Mouse (Mus musculus) heart, embryonic 16.5 days (tissue): Measurements from ENCODE around the gene Nfib. TPM values are rescaled to one million over a fixed set of nuclear protein-coding genes. Genes with fewer than 3 reads are reported as not detected.

Experiments used
- ATAC-seq: fragments of 200-750 bp; cut with Nextera tagmentation; replicated peaks from 2 replicates; pipeline ENCODE4 v1.8.0; 2017; ENCODE audit warnings: moderate number of reproducible peaks; ENCODE audit not compliant: insufficient read depth, low FRiP score; ENCODE audit errors: extremely low read depth
- H3K27ac ChIP-seq: fragments of 300-500 bp; sonication (generic); 2 replicates; pipeline ENCODE4 v1.5.1; 2014; ENCODE audit warnings: mild to moderate bottlenecking, low read length, control low read depth, moderate library complexity
- H3K27me3 ChIP-seq: fragments of 300-500 bp; sonication (generic); 2 replicates; pipeline ENCODE4 v1.6.1; 2014; ENCODE audit warnings: low read length, mixed read lengths; ENCODE audit not compliant: control insufficient read depth, insufficient read depth
- H3K36me3 ChIP-seq: fragments of 300-500 bp; sonication (generic); 2 replicates; pipeline ENCODE4 v1.6.1; 2014; ENCODE audit not compliant: control insufficient read depth, insufficient read depth
- H3K4me1 ChIP-seq: fragments of 300-500 bp; sonication (generic); 2 replicates; pipeline ENCODE4 v1.6.1; 2014; ENCODE audit warnings: low read length, mixed read lengths; ENCODE audit not compliant: control insufficient read depth, insufficient read depth
- H3K4me2 ChIP-seq: fragments of 300-500 bp; sonication (generic); 2 replicates; pipeline ENCODE4 v1.6.1; 2014; ENCODE audit warnings: low read depth, mild to moderate bottlenecking, control low read depth, low read length
- H3K4me3 ChIP-seq: fragments of 300-500 bp; sonication (generic); 2 replicates; pipeline ENCODE4 v1.5.1; 2014; ENCODE audit warnings: mild to moderate bottlenecking, control low read depth, low read length
- H3K9ac ChIP-seq: fragments of 300-500 bp; sonication (generic); 2 replicates; pipeline ENCODE4 v1.6.1; 2014; ENCODE audit warnings: low read length, control low read depth
- H3K9me3 ChIP-seq: fragments of 300-500 bp; sonication (generic); replicated peaks from 2 replicates; pipeline ENCODE4 v1.6.1; 2016; ENCODE audit warnings: low read length; ENCODE audit not compliant: control insufficient read depth
- WGBS: fragments of 180-500 bp; shearing (Covaris S2); extraction: QIAGEN DNeasy Blood & Tissue Kit; methylation state at CpG from one replicate; pipeline ENCODE4 v1.1.7; 2014; 5-methylcytosine and 5-hydroxymethylcytosine counted together
- polyA plus RNA-seq: library from polyadenylated mRNA; unstranded; fragments of >200 nt; fragmentation: Nextera tagmentation; extraction: Ambion mirVana; gene quantifications from 2 replicates; pipeline ENCODE4 v1.2.1, GENCODE M21; 2015

Gene Nfib
- polyA plus RNA-seq, 1 experiment from 2014 or later, result 56.7 TPM

GRCm38 (mm10) chr4:82528978-82529377, 176.6 kb downstream of the Nfib start:
- H3K27me3 ChIP-seq, result no peaks in the 10 kb centered on the region
- no peak overlapping the region for H3K4me3 ChIP-seq
- no peak overlapping the region for H3K27ac ChIP-seq
- H3K36me3 ChIP-seq, result no peaks in the 10 kb centered on the region
- H3K9ac ChIP-seq, result no peak overlapping the region
- H3K4me2 ChIP-seq, result no peak overlapping the region
- H3K4me1 ChIP-seq, result peaks cover 35% of the 10 kb centered on the region
- no peak for ATAC-seq
- no peaks in the 10 kb centered on the region for H3K9me3 ChIP-seq
- WGBS, result 82% methylated on average over 2 of the region's 2 CpGs

- ATAC-seq, result no peak
Measured at GRCm38 (mm10) chr4:82519935-82520334, 185.6 kb downstream of the Nfib start.

GRCm38 (mm10) chr4:82518132-82518531, 187.4 kb downstream of the Nfib start:
- H3K9me3 ChIP-seq, result no peaks in the 10 kb centered on the region
- no peak overlapping the region for H3K27ac ChIP-seq
- no peak overlapping the region for H3K4me3 ChIP-seq
- no peaks in the 10 kb centered on the region for H3K27me3 ChIP-seq
- H3K4me2 ChIP-seq, result no peak overlapping the region
- 90% methylated on average over 1 of the region's 1 CpGs for WGBS
- no peak overlapping the region for H3K9ac ChIP-seq
- H3K36me3 ChIP-seq, result peaks cover 2% of the 10 kb centered on the region; the same call in 1 of the 2 replicates
- no peak for ATAC-seq
- peaks cover 9% of the 10 kb centered on the region for H3K4me1 ChIP-seq

More at GRCm38 (mm10) chr4:82519935-82520334, 185.6 kb downstream of the Nfib start:
- no peaks in the 10 kb centered on the region for H3K9me3 ChIP-seq
- WGBS, result 93% methylated on average over 4 of the region's 4 CpGs
- no peaks in the 10 kb centered on the region for H3K27me3 ChIP-seq
- H3K27ac ChIP-seq, result no peak overlapping the region
- no peak overlapping the region for H3K4me2 ChIP-seq
- H3K4me3 ChIP-seq, result no peak overlapping the region
- no peak overlapping the region for H3K9ac ChIP-seq
- peaks cover 2% of the 10 kb centered on the region; the same call in 1 of the 2 replicates for H3K36me3 ChIP-seq
- H3K4me1 ChIP-seq, result peaks cover 4% of the 10 kb centered on the region; the same call in 1 of the 2 replicates

GRCm38 (mm10) chr4:82517311-82517710, 188.2 kb downstream of the Nfib start:
- peaks cover 11% of the 10 kb centered on the region for H3K4me1 ChIP-seq
- H3K9ac ChIP-seq, result no peak overlapping the region; the same call in 1 of the 2 replicates
- peak overlapping the region; percentile 30; the same call in 1 of the 2 replicates for H3K4me2 ChIP-seq
- peaks cover 2% of the 10 kb centered on the region; the same call in 1 of the 2 replicates for H3K36me3 ChIP-seq
- no peak overlapping the region for H3K4me3 ChIP-seq
- no peaks in the 10 kb centered on the region for H3K9me3 ChIP-seq
- H3K27ac ChIP-seq, result peak overlapping the region; percentile 23; the same call in 1 of the 2 replicates
- WGBS, result 46% methylated on average over 7 of the region's 7 CpGs
- no peak for ATAC-seq
- no peaks in the 10 kb centered on the region for H3K27me3 ChIP-seq

- 74% methylated on average over 6 of the region's 6 CpGs for WGBS
- H3K36me3 ChIP-seq, result peaks cover 2% of the 10 kb centered on the region; the same call in 1 of the 2 replicates
- no peak overlapping the region for H3K4me2 ChIP-seq
Measured at GRCm38 (mm10) chr4:82516211-82516795, 189.2 kb downstream of the Nfib start.

GRCm38 (mm10) chr4:82514921-82515320, 190.6 kb downstream of the Nfib start:
- H3K4me1 ChIP-seq, result peaks cover 22% of the 10 kb centered on the region
- no peak overlapping the region for H3K4me2 ChIP-seq
- 79% methylated on average over 8 of the region's 8 CpGs for WGBS
- no peak overlapping the region for H3K9ac ChIP-seq
- no peak overlapping the region for H3K4me3 ChIP-seq
- H3K27me3 ChIP-seq, result no peaks in the 10 kb centered on the region
- ATAC-seq, result no peak
- peaks cover 2% of the 10 kb centered on the region; the same call in 1 of the 2 replicates for H3K36me3 ChIP-seq
- H3K9me3 ChIP-seq, result no peaks in the 10 kb centered on the region
- no peak overlapping the region for H3K27ac ChIP-seq

More at GRCm38 (mm10) chr4:82516211-82516795, 189.2 kb downstream of the Nfib start:
- ATAC-seq, result no peak
- peaks cover 14% of the 10 kb centered on the region for H3K4me1 ChIP-seq
- no peak overlapping the region for H3K9ac ChIP-seq
- H3K9me3 ChIP-seq, result no peaks in the 10 kb centered on the region
- no peaks in the 10 kb centered on the region for H3K27me3 ChIP-seq
- H3K4me3 ChIP-seq, result no peak overlapping the region
- H3K27ac ChIP-seq, result no peak overlapping the region

- H3K4me1 ChIP-seq, result peaks cover 27% of the 10 kb centered on the region
- no peak overlapping the region for H3K27ac ChIP-seq
- H3K4me2 ChIP-seq, result no peak overlapping the region
- no peaks in the 10 kb centered on the region for H3K27me3 ChIP-seq
- 70% methylated on average over 1 of the region's 1 CpGs for WGBS
- no peak for ATAC-seq
- H3K36me3 ChIP-seq, result peaks cover 2% of the 10 kb centered on the region; the same call in 1 of the 2 replicates
- H3K9ac ChIP-seq, result peak overlapping the region; percentile 46
- no peak overlapping the region for H3K4me3 ChIP-seq
- H3K9me3 ChIP-seq, result no peaks in the 10 kb centered on the region
Measured at GRCm38 (mm10) chr4:82514373-82514772, 191.2 kb downstream of the Nfib start.

- Histone ChIP-seq H3K27ac (peak overlapping the region; percentile 95), H3K4me3 (peak overlapping the region; percentile 65), H3K4me2 (peak overlapping the region; percentile 83), H3K9me3 (no peaks in the 10 kb centered on the region), H3K27me3 (no peaks in the 10 kb centered on the region), H3K4me1 (peaks cover 29% of the 10 kb centered on the region), H3K36me3 (no peaks in the 10 kb centered on the region), H3K9ac (peak overlapping the region; percentile 81)
- no peak; the same call in 1 of the 2 replicates for ATAC-seq
- WGBS, result 2% methylated on average over 14 of the region's 14 CpGs
Measured at GRCm38 (mm10) chr4:82513426-82513750, 192.2 kb downstream of the Nfib start.

- WGBS, result under 1% methylated on average over 62 of the region's 63 CpGs
- peaks cover 29% of the 10 kb centered on the region for H3K4me1 ChIP-seq
Measured at GRCm38 (mm10) chr4:82512743-82513425, 192.7 kb downstream of the Nfib start.

More at GRCm38 (mm10) chr4:82512743-82513425, 192.7 kb downstream of the Nfib start:
- peak overlapping the region; percentile 65 for H3K4me3 ChIP-seq
- H3K27ac ChIP-seq, result peak overlapping the region; percentile 95
- H3K9ac ChIP-seq, result peak overlapping the region; percentile 100
- ATAC-seq, result peak; percentile 96
- no peaks in the 10 kb centered on the region for H3K9me3 ChIP-seq
- H3K4me2 ChIP-seq, result peak overlapping the region; percentile 83
- H3K36me3 ChIP-seq, result no peaks in the 10 kb centered on the region
- H3K27me3 ChIP-seq, result no peaks in the 10 kb centered on the region
